Mouse (Mus musculus): ENCODE results near the gene Gdpd1.
"Not testable (repeated sequence)": the region's sequence is repeated elsewhere in the genome, so short reads cannot be mapped to it uniquely, and the experiment has no call there.

The Gdpd1 gene

DNA sequence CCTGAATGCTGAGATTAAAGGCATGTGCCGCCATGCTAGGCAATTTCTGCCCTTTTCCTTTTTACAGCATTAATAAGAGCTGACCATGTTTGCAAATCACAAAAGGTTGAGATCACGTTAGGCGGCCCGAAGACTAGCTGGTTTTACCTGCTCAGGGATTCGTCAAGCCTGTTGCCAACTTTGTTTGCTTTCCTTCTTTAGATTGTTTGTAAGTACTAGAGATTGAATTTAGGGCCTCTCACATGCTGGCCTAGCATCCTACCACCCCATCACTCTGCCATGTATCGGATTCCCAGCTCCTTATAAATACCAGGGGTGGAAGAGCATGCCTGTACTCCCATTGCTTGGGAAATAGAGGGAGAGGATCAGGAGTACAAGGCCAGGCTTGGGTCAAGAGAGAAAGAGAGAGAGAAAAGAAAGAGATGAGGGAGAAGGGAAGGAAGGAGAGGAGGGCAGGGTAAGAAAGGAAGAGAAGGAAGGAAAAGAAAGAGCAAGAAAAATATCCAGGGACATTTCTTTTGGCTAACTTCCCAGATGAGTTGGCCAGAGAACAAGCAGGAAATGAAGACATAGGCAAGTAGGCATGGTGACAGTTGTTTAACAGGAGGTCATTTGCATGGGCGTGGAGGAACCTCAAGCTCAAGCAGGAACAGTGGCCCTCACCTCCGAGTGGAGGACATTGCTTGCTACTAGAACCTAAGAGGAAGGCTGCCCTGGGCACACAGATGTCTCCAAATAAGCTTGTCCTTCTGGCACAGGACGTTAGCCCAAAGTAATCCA, 47.6 kb downstream of the Gdpd1 start:
- DNase-seq (ENCODE audit: low read depth, low spot score): no peak

DNA sequence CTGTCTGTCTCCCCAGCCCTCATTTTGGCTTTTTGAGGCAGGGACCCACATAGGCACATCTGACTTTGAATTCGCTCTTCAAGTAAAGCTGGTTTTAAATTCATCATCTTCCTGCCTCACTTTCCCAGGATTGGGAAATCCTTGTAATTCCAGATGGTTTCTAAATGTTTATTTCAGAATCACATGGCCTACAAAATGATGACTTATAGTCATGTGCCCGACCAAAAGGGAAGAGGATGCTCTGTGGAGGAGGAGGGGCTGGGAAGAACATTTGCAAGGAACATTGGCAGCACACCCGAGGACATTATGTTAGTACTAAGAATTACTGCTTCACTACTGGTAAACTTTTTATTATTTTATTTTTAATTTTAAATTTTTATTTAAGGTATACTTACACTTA, 48.5 kb downstream of the Gdpd1 start:
- no peak for DNase-seq (ENCODE audit: low read depth, low spot score)

DNA sequence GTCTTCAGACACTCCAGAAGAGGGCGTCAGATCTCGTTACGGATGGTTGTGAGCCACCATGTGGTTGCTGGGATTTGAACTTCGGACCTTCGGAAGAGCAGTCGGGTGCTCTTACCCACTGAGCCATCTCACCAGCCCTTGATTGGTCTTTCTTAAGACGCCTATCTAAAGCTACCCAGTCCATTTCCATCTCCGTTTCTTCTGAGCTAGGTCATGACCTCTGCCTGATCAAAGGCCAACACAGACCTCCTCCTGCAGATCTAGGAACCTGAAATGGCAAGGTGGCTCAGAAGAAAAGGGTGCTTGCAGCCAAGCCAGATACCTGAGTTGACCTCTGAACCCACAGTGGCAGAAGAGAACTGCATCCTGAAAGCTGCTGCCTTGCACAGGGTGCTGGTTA, 50.6 kb downstream of the Gdpd1 start:
- DNase-seq (ENCODE audit: low read depth, low spot score): not testable (repeated sequence)

DNA sequence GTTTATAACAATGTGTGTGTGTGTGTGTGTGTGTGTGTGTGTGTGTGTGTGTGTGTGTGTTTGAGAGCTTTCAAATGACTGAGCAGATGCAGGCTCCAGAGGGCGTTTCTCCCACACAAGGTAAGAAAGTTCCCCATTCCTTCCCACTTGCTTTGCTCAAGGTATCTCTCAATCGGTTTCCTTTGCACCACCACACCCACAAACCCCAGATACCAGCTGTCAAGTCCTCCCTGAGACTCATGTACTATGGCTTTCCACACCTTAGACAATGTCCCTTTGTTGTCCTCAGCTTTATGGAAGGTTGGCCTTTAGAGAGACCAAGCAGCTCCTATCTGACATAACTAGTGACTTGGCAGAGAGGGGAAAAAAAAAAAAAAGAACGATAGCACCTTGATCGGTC, 51.1 kb downstream of the Gdpd1 start:
- DNase-seq (ENCODE audit: low read depth, low spot score): no peak

DNA sequence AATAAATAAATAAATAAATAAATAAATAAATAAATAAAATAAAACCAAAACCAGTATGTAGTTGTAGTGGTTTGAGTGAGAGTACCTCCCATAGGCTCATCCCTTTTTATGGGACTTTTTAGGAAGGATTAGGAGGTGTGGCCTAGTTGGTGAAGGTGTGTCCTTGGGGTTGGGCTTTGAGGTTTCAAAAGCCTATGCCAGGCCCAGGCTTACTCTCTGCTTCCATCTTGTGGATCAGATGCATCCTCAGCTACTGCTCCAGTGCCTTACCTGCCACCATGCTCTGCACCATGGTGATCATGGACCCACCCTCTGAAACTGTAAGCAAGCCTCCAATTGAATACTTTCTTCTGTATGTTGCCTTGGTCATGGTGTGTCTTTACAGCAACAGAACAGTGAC, 52.3 kb downstream of the Gdpd1 start:
- DNase-seq (ENCODE audit: low read depth, low spot score): no peak

DNA sequence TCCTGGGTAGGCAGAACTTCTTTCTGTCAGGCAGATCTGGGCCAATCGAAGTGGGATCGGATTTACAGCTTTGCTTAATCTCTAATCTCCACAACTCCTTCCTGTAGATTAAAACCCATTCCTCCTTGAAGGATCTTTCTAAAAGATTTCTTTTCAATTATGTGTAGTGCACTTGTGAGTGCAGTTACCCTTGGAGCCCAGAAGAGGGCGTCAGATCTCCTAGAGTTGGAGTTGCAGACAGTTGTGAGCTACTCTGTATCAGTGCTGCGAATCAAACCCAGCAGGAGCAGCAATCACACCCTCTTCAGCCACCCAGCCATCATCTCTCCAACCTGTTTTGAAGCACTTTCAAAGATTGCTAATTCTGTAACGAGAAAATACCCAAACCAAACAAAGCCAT, 53.4 kb downstream of the Gdpd1 start:
- DNase-seq (ENCODE audit: low read depth, low spot score): no peak

DNA sequence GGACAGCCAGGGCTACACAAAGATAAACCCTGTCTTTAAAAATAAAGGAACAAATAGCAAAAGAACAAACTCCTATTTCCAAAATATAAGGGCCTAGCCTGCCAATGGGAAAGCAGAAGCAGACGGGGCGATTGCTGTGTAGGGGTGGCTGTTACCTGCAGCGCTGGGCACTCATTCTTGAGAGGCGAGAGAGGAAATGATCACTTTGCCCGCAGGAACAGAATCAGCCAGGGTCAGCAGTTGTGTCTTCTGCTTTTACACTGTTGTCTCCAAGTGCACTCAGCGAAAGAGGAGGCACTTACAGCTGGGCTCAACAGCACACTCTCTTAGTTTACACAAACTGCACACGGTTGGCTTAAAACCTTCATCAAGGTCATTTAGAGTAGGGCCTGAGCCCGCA, 54.4 kb downstream of the Gdpd1 start:
- DNase-seq (ENCODE audit: low read depth, low spot score): no peak

DNA sequence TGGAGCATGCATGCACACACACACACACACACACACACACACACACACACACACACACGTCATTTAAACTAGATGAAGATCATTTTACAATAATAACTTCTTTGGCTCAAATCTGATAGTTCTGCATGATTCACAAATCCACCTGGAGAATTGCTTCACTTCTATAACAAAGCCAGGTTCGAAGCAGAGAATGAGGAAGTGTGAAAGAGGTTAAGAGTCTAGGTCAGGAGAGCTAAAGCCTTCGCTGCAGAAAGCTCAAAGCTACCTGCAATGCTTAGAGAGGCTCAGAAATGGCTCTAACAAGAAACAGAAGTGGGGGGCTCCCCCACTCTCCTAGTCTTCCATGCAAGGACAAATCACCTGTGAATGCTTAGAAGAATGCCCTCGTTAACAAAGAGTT, 55.8 kb downstream of the Gdpd1 start:
- DNase-seq (ENCODE audit: low read depth, low spot score): no peak

DNA sequence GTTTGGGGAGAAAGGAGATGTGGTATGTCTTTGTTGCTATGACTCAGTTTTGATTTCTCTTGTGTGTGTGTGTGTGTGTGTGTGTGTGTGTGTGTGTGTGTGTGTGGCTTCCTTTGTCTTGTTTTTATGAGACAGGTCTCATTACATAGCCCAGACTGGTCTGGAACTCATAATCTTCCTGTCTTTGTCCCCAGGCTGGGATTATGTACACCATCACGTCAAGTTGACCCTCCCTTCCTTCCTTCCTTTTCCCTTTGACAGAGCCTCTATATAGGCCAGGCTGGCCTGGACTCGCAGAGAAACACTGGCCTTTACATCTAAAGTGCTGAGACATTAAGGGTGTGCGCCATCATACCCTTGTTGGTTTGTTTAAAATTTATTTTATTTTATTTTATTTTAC, 58.2 kb downstream of the Gdpd1 start:
- DNase-seq (ENCODE audit: low read depth, low spot score): no peak

DNA sequence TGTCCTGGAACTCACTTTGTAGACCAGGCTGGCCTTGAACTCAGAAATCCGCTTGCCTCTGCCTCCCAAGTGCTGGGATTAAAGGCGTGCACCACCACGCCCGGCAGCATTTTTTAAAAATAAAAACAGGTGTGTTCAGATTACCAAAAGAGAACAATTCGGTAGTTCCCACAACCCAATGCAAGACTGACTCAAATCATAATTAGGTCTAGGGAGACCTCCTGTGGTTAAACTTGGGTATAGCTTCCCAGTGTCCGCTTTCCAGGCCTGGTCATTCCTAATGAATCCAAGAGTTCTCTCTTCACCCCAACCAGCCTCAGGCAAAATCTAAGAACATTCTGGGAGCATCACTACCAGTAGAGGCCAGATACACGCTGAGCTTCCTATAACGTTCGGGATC, 63.4 kb downstream of the Gdpd1 start:
- peak; percentile 65 for DNase-seq (ENCODE audit: low read depth, low spot score)

DNA sequence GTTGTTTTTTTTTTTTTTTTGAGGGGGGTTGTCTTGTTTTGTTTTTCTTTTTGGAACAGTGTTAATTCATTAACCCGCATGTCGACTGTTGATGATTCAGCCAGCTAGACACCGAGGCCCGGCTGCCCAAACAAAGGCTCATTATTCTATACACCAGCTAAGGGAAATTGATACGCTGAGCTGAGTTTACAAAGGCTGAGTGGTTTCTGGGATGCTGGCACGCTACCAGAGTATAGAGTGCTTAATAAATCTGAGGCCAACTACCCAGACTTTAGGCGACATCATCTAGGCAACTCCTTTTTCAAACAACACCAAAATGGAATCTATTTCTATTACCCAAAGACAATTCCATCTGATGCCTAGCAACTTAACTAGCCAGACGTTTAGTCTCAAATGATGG, 66.5 kb downstream of the Gdpd1 start:
- DNase-seq (ENCODE audit: low read depth, low spot score): no peak

DNA sequence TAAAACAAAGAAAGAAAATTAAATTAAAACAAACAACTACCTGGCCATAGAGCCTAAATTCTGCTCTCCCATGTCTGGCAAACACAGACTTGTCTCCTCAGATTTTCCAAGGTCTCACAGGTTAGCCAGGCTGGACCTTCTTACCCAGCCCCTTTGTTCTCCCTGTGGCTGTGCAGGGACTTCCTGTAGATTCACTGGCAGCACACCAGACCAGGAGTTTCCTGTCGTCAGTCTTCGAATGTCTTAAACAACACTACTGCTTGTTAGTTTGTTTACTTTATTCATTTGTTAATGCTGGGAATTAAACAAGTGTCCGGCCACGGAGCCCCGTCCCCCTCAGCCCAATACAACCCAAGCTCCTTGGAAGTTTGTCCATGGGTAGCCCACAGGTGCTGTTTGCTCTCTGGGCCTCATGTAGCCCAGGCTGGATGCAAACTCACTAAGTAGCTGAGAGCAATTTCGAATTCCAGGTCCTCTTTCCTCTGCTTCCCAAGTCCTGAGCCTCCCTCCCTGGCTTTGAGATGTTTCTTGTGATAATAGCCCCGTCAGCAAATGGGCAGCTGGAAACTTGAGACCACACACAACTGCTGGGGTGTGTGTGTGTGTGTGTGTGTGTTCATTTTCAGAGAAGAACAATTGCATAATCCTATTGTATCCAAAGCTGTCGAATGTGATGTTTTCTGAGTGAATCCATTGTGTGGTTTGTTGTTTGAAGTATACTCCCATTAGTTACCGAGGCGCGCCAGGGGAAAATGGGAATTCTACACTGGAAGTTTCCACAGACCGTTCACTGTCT, 68.7 kb downstream of the Gdpd1 start:
- no peak for DNase-seq (ENCODE audit: low read depth, low spot score)

DNA sequence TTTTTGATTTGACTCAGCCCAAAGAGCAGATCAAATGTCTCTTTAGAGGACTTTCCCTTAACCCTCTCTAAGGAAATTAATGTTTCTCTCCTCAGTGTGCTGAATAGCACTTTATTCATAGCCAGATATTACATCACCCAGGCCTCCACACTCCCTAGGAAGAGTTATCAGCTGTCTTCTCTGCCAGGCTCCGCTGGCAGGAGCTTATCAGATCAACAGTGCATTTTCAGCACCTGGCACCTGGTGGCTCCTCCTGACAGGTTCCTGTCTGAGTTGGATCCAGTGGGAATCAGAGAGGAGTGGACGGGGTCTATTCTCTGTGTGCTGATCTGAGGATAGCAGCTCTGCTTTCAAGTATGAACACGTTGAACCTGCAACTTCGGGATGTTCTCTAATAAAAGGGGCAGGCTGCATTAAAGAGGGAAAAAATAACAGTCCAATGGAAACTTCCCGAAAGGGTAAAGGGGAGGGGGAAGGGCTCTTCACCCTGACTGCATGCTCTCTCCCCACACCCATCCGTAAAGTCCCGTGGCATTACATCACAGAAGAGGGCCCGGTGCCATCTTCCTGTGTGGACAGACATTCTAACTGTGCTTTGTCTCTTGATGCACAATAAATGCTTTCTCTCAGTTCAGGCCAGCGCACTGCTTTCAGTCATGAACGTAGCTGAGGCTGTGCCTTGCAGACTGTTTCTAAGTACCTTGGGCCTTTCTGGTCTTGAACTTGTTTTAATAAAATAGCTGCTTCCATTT, 71.6 kb downstream of the Gdpd1 start:
- DNase-seq (ENCODE audit: low read depth, low spot score): no peak

DNA sequence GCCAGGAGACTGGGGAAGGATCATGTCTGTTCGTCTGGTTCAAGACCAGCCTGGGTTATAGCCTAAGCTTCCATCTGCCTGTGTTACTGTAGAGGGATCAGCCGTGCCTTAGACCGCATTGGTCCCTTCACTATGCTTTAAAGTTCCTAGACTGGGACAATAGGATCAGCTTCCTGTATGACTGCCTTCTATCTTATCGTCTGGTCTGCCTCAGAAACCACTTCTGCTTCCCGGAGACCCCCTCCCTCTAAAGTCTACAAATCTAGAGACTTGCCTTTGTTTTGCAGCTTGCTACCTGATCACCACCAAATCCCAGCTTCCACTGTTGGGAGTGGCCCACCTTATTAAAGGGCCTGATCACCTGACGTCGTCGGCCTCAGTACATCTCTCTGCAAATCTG, 72.6 kb downstream of the Gdpd1 start:
- no peak for DNase-seq (ENCODE audit: low read depth, low spot score)

DNA sequence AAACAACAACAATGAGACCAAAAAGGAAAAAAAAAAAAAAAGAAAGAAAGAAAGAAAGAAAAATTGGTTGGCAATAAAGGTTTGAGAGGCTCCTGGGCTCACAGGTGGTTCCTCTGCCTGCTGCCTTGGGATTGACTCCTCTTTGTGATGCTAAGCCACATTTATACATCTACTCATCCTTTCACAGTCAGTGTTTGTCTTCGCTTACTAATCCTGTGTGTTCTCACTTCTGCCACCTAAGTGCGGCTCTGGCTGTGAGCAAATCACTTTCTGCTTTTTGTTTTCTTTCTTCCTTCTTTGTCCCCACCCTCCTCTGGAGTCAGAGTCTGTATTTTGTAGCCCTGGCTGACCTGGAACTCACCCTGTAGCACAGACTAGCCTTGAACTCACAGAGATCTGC, 77.6 kb downstream of the Gdpd1 start:
- DNase-seq (ENCODE audit: low read depth, low spot score): no peak

DNA sequence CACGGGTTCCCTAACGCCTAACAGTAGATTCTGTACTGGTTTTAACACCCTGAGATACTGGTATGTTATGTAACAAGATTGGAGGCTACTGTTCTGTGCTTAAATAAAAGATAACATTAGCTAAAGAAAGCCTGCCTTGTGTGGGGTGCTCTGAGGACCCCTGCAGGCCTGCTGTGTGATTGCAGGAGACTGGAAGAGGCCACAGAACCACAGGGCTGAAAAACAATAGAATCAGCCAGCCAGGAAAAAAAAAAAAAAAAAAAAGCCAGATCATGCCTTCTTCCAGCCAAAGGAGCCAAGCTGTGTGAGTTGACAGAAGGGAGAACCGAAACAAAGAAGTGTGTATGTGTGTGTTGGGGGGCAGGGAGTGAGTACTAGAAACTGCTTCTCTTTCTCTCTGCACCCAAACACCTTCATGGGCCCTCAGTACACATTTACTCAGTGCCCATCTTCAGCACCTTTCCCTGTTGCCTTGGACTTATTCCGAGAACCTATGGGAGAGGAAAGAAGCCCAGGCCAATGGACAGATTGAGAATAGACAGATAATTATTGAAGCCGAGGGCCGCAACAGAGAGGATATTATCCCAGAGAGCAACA, 78.1 kb downstream of the Gdpd1 start:
- peak; percentile 56 for DNase-seq (ENCODE audit: low read depth, low spot score)

DNA sequence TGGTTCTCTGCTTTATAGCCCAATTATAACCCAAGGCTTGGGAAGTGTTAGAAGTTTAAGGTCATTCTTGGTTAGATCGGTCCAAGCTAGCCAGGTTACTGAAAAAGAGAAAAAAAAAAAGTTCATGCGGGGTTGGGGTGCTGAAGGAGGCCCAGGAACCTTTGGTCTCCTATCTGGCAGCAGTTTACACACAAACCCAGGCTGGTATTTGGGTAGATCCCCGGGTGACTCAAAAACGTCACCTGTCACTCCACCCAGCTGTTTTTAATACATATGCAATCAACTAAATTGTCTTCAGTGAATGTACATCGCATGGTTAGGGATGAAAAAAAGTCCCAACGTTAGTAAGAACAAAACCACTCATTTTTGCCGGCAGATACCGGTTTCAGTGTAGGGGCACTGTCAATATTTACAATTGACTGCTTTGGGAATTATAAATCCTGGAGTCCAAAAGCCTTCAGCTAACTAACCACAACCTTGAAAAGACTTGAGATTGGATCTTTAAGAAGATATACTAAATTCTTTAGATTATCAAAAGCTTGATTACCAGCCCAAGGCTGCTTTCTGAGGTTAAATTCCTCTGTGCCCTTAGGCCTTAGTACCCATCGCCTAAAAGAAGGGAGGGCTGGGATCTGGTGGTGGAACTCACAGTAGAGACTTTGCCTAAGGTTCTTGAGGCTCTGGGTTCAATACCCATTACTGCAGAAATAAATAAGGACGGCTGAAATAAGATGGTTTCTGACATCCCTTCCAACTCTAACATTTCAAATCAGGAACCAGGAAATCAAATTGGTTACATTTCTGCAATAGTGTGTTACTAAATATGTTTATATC, 78.9 kb downstream of the Gdpd1 start:
- DNase-seq (ENCODE audit: low read depth, low spot score): no peak

DNA sequence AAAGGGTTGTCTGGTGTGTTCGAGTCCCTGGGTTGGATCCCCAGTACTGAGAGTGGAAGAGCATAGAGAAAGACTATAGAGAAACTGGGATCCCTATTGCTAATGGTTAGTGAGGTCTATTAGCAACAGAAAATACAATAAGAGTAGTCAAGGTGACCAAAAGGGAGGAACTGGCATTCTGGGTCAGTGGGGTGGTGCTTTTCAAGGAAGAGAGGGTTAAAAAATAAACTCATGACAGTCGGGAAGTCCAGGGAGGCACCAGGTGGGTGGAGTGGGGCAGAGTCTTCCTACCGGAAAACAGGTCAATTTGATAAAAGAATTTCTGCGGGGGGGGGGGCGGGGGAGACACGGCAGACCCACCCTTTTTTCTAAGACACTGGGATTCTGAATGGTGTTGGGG, 79.5 kb downstream of the Gdpd1 start:
- DNase-seq (ENCODE audit: low read depth, low spot score): no peak

DNA sequence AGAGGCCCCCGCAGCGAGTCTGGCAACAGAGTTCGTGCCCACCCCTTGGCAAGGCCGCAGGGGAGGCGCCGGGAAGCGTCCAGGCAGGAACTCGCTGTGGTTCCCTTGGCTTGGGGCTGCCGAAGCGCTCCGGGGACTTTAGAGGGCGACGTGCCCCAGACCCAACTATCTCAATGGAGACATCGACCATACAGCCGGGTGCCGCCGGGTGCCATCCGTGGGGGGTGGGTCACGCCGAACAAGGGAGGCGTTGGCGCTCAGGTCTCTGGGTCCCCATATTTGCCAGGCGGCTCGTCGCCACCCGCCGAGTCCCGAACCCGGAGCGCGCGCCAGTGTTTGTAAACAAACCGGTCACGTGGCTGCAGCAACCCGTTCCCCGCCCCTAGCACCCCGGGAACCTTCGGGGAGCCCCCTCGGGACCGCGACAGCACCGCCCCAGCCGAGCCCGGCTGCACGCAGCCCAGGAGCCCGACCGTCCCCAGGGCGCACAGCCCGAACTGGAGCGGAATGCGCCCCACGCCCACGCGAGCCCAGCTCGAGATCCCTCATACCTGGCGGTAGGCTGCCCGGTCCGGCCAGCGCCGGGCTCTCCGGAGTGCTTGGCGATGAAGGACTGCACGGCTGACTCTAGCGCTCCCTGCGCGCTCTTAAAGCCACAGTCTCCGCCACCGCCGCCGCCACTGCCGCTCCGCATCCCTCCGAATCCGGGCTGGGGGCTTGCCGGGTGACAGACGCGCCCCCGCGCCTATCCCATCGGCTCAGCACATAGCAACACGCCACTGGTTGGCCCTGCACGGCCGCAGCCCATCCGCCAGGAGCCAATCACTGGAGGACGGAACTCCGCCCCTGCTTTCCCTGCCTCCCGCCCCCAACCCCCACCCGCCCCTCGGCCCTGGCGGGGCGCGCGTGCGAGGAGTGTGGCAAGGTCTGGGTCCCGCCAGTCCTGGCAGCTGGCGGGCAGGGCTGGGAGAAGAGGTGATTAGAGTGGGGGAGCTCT, 80.5 kb downstream of the Gdpd1 start, which contains the start of gene Ypel2:
Ypel2 (minus strand) TSS at position 667 of the 997 bp plus-strand sequence.
- DNase-seq (ENCODE audit: low read depth, low spot score): peak; percentile 88

DNA sequence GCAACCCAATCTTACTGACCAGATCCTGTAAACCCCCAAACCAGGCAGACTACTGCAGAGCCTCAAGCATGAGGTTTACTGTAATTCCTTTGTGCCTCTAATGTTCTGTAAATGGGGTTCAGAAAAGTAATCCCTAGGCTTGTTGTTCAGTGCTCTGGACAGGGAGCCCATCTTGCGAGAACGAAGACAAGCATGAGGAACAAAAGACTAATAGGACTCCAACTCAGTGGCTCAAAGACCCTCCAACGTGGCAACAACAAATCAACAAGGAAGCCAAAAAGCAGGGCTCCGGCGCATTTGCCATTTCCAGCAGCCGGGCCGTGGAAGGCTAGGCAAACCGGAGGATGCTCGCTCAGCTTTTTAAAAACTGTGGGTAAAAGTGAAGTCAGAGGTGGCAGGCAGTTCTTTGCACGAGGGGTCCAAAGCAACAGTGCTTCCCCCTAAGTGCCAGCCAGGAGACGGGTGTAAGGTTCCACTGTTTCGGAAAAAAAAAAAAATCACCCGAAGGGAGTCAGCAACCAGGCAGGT, 81.3 kb downstream of the Gdpd1 start:
- DNase-seq (ENCODE audit: low read depth, low spot score): no peak
